Mouse (Mus musculus) midbrain, postnatal 0 days (tissue): ENCODE measurements around the gene Fbxo36. TPM values are rescaled to one million over a fixed set of nuclear protein-coding genes. Genes with fewer than 3 reads are reported as not detected.

ENCODE experiments used
- ATAC-seq: fragments of 200-750 bp; cut with Nextera tagmentation; 2 replicates; pipeline ENCODE4 v1.8.0; 2017; ENCODE audit warnings: moderate number of reproducible peaks, mild to moderate bottlenecking, moderate TSS enrichment, moderate library complexity; ENCODE audit not compliant: low FRiP score
- DNase-seq: peaks from one replicate; pipeline ENCODE4 v3.0.0-alpha.2; 2015; ENCODE audit warnings: low spot score
- H3K27ac ChIP-seq: fragments of 300-500 bp; sonication (generic); 2 replicates; pipeline ENCODE4 v1.5.1; 2014; ENCODE audit warnings: low read depth, mild to moderate bottlenecking, low read length, mixed read lengths
- H3K27me3 ChIP-seq: fragments of 300-500 bp; sonication (generic); 2 replicates; pipeline ENCODE4 v1.6.1; 2014; ENCODE audit warnings: low read length, control low read depth, mixed read lengths; ENCODE audit not compliant: insufficient read depth
- H3K36me3 ChIP-seq: fragments of 300-500 bp; sonication (generic); 2 replicates; pipeline ENCODE4 v1.6.1; 2014; ENCODE audit warnings: low read length, control low read depth, mixed read lengths; ENCODE audit not compliant: insufficient read depth
- H3K4me1 ChIP-seq: fragments of 300-500 bp; sonication (generic); 2 replicates; pipeline ENCODE4 v1.6.1; 2014; ENCODE audit warnings: mild to moderate bottlenecking, control low read depth, antibody characterized with exemption, low read length, mixed read lengths; ENCODE audit not compliant: insufficient read depth
- H3K4me2 ChIP-seq: fragments of 300-500 bp; sonication (generic); 2 replicates; pipeline ENCODE4 v1.6.1; 2014; ENCODE audit warnings: low read depth, mild to moderate bottlenecking, low read length, mixed read lengths; ENCODE audit not compliant: poor library complexity, severe bottlenecking
- H3K4me3 ChIP-seq: fragments of 300-500 bp; sonication (generic); 2 replicates; pipeline ENCODE4 v1.5.1; 2014; ENCODE audit warnings: low read depth, mild to moderate bottlenecking, low read length, moderate library complexity
- H3K9ac ChIP-seq: fragments of 300-500 bp; sonication (generic); replicated peaks from 2 replicates; pipeline ENCODE4 v1.6.1; 2014; ENCODE audit warnings: mild to moderate bottlenecking, low read length, moderate library complexity, mixed read lengths; ENCODE audit not compliant: poor library complexity, severe bottlenecking
- H3K9me3 ChIP-seq: fragments of 300-500 bp; sonication (generic); 2 replicates; pipeline ENCODE4 v1.6.1; 2016; ENCODE audit warnings: low read length, control low read depth
- CTCF ChIP-seq: IDR thresholded peaks from 2 replicates; pipeline ENCODE4 v1.5.1; 2016; ENCODE audit warnings: antibody characterized with exemption, mild to moderate bottlenecking
- WGBS: fragments of 180-500 bp; shearing (Covaris S2); extraction: QIAGEN DNeasy Blood & Tissue Kit; methylation state at CpG from one replicate; pipeline ENCODE4 v1.1.7; 2014; 5-methylcytosine and 5-hydroxymethylcytosine counted together
- polyA plus RNA-seq: library from polyadenylated mRNA; unstranded; fragments of >200 nt; fragmentation: Nextera tagmentation; extraction: Ambion mirVana; gene quantifications from 2 replicates; pipeline ENCODE4 v1.2.1, GENCODE M21; 2015
- total RNA-seq: library from RNA; depleted of rRNA; stranded (reverse); fragments of >200 nt; gene quantifications from 2 replicates; pipeline ENCODE4 v1.2.3, GENCODE M21; 2014

Gene Fbxo36
- total and polyA plus RNA-seq, 2 experiments from 2014 or later = 2.6 to 7.4 TPM

- no peak overlapping the region for H3K4me2 ChIP-seq
- H3K27ac ChIP-seq = no peak overlapping the region
- H3K4me3 ChIP-seq = no peak overlapping the region
- ATAC-seq = no peak
- 91% methylated on average over 19 of the region's 19 CpGs for WGBS
- DNase-seq = no peak
- no peaks in the 10 kb centered on the region for H3K9me3 ChIP-seq
- no peaks in the 10 kb centered on the region for H3K27me3 ChIP-seq
- no peak overlapping the region for H3K9ac ChIP-seq
- H3K4me1 ChIP-seq = no peaks in the 10 kb centered on the region
- no peak for TF ChIP-seq CTCF
- H3K36me3 ChIP-seq = no peaks in the 10 kb centered on the region
Measured at GRCm38 (mm10) chr1:84936716-84937510, 97.3 kb downstream of the Fbxo36 start.

GRCm38 (mm10) chr1:84939466-84939865, 99.8 kb downstream of the Fbxo36 start:
- Histone ChIP-seq H3K9me3 (no peaks in the 10 kb centered on the region), H3K4me3 (no peak overlapping the region), H3K36me3 (no peaks in the 10 kb centered on the region), H3K4me2 (no peak overlapping the region), H3K27me3 (no peaks in the 10 kb centered on the region), H3K4me1 (no peaks in the 10 kb centered on the region), H3K27ac (no peak overlapping the region), H3K9ac (no peak overlapping the region)
- TF ChIP-seq CTCF = no peak
- no peak for DNase-seq
- ATAC-seq = no peak
- whole genome bisulfite sequencing = 86% methylated on average over 4 of the region's 4 CpGs

GRCm38 (mm10) chr1:84940322-84940721, 100.7 kb downstream of the Fbxo36 start:
- no peak overlapping the region for H3K9ac ChIP-seq
- no peak overlapping the region for H3K4me3 ChIP-seq
- no peak for ATAC-seq
- H3K27ac ChIP-seq = no peak overlapping the region
- no peak for DNase-seq
- no peaks in the 10 kb centered on the region for H3K4me1 ChIP-seq
- TF ChIP-seq CTCF = no peak
- no peaks in the 10 kb centered on the region for H3K36me3 ChIP-seq
- H3K4me2 ChIP-seq = no peak overlapping the region
- no peaks in the 10 kb centered on the region for H3K9me3 ChIP-seq
- WGBS = 87% methylated on average over 2 of the region's 2 CpGs
- no peaks in the 10 kb centered on the region for H3K27me3 ChIP-seq

GRCm38 (mm10) chr1:84942666-84943065, 103.0 kb downstream of the Fbxo36 start:
- no peak overlapping the region for H3K4me2 ChIP-seq
- ATAC-seq (no peak), DNase-seq (no peak)
- no peaks in the 10 kb centered on the region for H3K27me3 ChIP-seq
- no peaks in the 10 kb centered on the region for H3K9me3 ChIP-seq
- no peaks in the 10 kb centered on the region for H3K36me3 ChIP-seq
- no peak overlapping the region for H3K27ac ChIP-seq
- no peak overlapping the region for H3K4me3 ChIP-seq
- TF ChIP-seq CTCF = no peak
- H3K9ac ChIP-seq = no peak overlapping the region
- H3K4me1 ChIP-seq = no peaks in the 10 kb centered on the region

GRCm38 (mm10) chr1:84943549-84943948, 103.9 kb downstream of the Fbxo36 start:
- H3K27me3 ChIP-seq = no peaks in the 10 kb centered on the region
- H3K4me2 ChIP-seq = no peak overlapping the region
- DNase-seq (no peak), ATAC-seq (no peak)
- no peaks in the 10 kb centered on the region for H3K9me3 ChIP-seq
- TF ChIP-seq CTCF = no peak
- no peaks in the 10 kb centered on the region for H3K36me3 ChIP-seq
- H3K4me3 ChIP-seq = no peak overlapping the region
- no peak overlapping the region for H3K9ac ChIP-seq
- over 99% methylated on average over 4 of the region's 4 CpGs for WGBS
- H3K4me1 ChIP-seq = no peaks in the 10 kb centered on the region
- no peak overlapping the region for H3K27ac ChIP-seq

GRCm38 (mm10) chr1:84945950-84946349, 106.3 kb downstream of the Fbxo36 start:
- Histone ChIP-seq H3K9ac (no peak overlapping the region), H3K27me3 (no peaks in the 10 kb centered on the region), H3K27ac (no peak overlapping the region), H3K9me3 (no peaks in the 10 kb centered on the region), H3K4me1 (no peaks in the 10 kb centered on the region), H3K4me2 (no peak overlapping the region), H3K4me3 (no peak overlapping the region), H3K36me3 (no peaks in the 10 kb centered on the region)
- ATAC-seq (no peak), DNase-seq (no peak)
- no peak for TF ChIP-seq CTCF
- WGBS = 86% methylated on average over 3 of the region's 3 CpGs
